In genomic region chr2:29046151-29046550, GRCm38 (mm10) we compare ENCODE assay signal across 17 mouse cellular contexts. TPM values are rescaled to one million over a fixed set of nuclear protein-coding genes. Genes with fewer than 3 reads are reported as not detected.
DNase-seq lines count a peak whose midpoint lies in the region; ATAC-seq and TF ChIP-seq lines count a peak whose summit lies in the region.
"Had no signal": no experiment of that assay in that cellular context is flagged by ENCODE, and none has a peak within 500 bp of the region (broad histone marks: within the 10 kb centered on the region; RNA-seq: fewer than 3 reads in every experiment).

No protein-coding gene starts in this region.

- peak overlapping the region; percentile 29; the same call in 1 of the 2 replicates for H3K4me2 ChIP-seq in hindbrain, embryonic 13.5 days
- H3K4me2 ChIP-seq in midbrain, embryonic 16.5 days (ENCODE audit: low read length): peak overlapping the region; percentile 39
- H3K4me2 ChIP-seq: heart, embryonic 13.5 days; limb, embryonic 15.5 days had no signal

- H3K27ac ChIP-seq in hindbrain, embryonic 13.5 days: no peak overlapping the region
- H3K27ac ChIP-seq in midbrain, embryonic 16.5 days (ENCODE audit: low read length): no peak overlapping the region
- H3K27ac ChIP-seq: heart, embryonic 13.5 days; kidney, postnatal 0 days; limb, embryonic 15.5 days had no signal

- WGBS in hindbrain, embryonic 13.5 days: 14% methylated on average over 16 of the region's 16 CpGs
- WGBS in midbrain, embryonic 16.5 days: 4% methylated on average over 16 of the region's 16 CpGs

- peaks cover 84% of the 10 kb centered on the region for H3K27me3 ChIP-seq in hindbrain, embryonic 13.5 days
- peaks cover 8% of the 10 kb centered on the region for H3K27me3 ChIP-seq in midbrain, embryonic 16.5 days (ENCODE audit: control insufficient read depth, insufficient read depth, low read depth, low read length)
- H3K27me3 ChIP-seq: Patski had no signal

- no peak for ATAC-seq in hindbrain, embryonic 13.5 days (ENCODE audit: low FRiP score)
- no peak for ATAC-seq in midbrain, embryonic 16.5 days
- ATAC-seq in megakaryocyte-erythroid progenitor cell, adult 5-6 weeks (replicated peaks; ENCODE audit: low FRiP score, low TSS enrichment, poor library complexity, severe bottlenecking): no peak
- ATAC-seq: Patski had no signal

- DNase-seq in brain, embryonic 14.5 days (ENCODE audit: low read depth): peak; percentile 55
- peak; percentile 75 for DNase-seq in embryo, embryonic 10.5 days (ENCODE audit: low spot score)
- no peak for DNase-seq in adrenal gland, adult 18-20 months (ENCODE audit: low spot score in 2 of 2)
- DNase-seq in heart, adult 8-10 months (ENCODE audit: low spot score): no peak
- DNase-seq: adrenal gland, adult 8-10 months; gastrocnemius, postnatal 36 days; layer of hippocampus, postnatal 36 days; lung, adult 2 months; thymus, postnatal 4 days had no signal

- H3K4me3 ChIP-seq in hindbrain, embryonic 13.5 days: no peak overlapping the region
- H3K4me3 ChIP-seq in midbrain, embryonic 16.5 days (ENCODE audit: low read depth, low read length): 0 out of 2 replicates have a peak overlapping the region, but pooled peaks have one; percentile 10
- H3K4me3 ChIP-seq: heart, embryonic 13.5 days; limb, embryonic 15.5 days had no signal

- no peaks in the 10 kb centered on the region for H3K9me3 ChIP-seq in hindbrain, embryonic 13.5 days
- no peaks in the 10 kb centered on the region for H3K9me3 ChIP-seq in midbrain, embryonic 16.5 days (replicated peaks; ENCODE audit: control insufficient read depth, low read length, poor library complexity, severe bottlenecking)
- H3K9me3 ChIP-seq: heart, embryonic 13.5 days; limb, embryonic 15.5 days had no signal

- TF ChIP-seq POLR2A in brain, embryonic 14.5 days (IDR thresholded peaks at IDR 0.05; ENCODE audit: borderline replicate concordance, extremely low read depth, insufficient read depth, insufficient read length, poor library complexity, severe bottlenecking): no peak

- peak overlapping the region; percentile 9; the same call in 1 of the 2 replicates for H3K9ac ChIP-seq in hindbrain, embryonic 13.5 days
- H3K9ac ChIP-seq in midbrain, embryonic 16.5 days (ENCODE audit: low read depth, low read length): peak overlapping the region; percentile 27; the same call in 1 of the 2 replicates
- H3K9ac ChIP-seq: heart, embryonic 13.5 days; limb, embryonic 15.5 days had no signal

- TF ChIP-seq CTCF in brain, embryonic 14.5 days (IDR thresholded peaks at IDR 0.05; ENCODE audit: borderline replicate concordance, extremely low read depth, insufficient read depth, insufficient read length): no peak

- H3K4me1 ChIP-seq in hindbrain, embryonic 13.5 days (replicated peaks): peaks cover 29% of the 10 kb centered on the region
- peaks cover 11% of the 10 kb centered on the region; the same call in 1 of the 2 replicates for H3K4me1 ChIP-seq in midbrain, embryonic 16.5 days (ENCODE audit: control insufficient read depth, insufficient read depth, low read length)
- H3K4me1 ChIP-seq: heart, embryonic 13.5 days; limb, embryonic 15.5 days had no signal

- no peaks in the 10 kb centered on the region for H3K36me3 ChIP-seq in hindbrain, embryonic 13.5 days
- H3K36me3 ChIP-seq in midbrain, embryonic 16.5 days (ENCODE audit: control insufficient read depth, insufficient read depth, low read length): no peaks in the 10 kb centered on the region
- H3K36me3 ChIP-seq: heart, embryonic 13.5 days; limb, embryonic 15.5 days had no signal

RNA-seq across cellular contexts. Expression of gene Cfap77, which starts 8.7 kb away (rescaled TPM):
- polyA plus RNA-seq in brain, embryonic 14.5 days (2012; rRNA removed): 0.79 and 1.8 TPM in 2 replicates
- polyA plus RNA-seq in hindbrain, embryonic 13.5 days (2015; fragmentation: Nextera tagmentation; extraction: Ambion mirVana): 0.18 and 0.22 TPM in 2 replicates
- 1.2 and 1.5 TPM in 2 replicates for polyA plus RNA-seq in midbrain, embryonic 16.5 days (2015; fragmentation: Nextera tagmentation; extraction: Ambion mirVana)
- under 1 TPM; 0.16 to 0.30 TPM for total RNA-seq in adrenal gland, adult 18-20 months (2021)
- 2.4 TPM in 1 of 2 replicates, not detected in the other for total RNA-seq in megakaryocyte-erythroid progenitor cell, adult 5-6 weeks (2014; fragmentation: Nextera tagmentation)
- total RNA-seq in megakaryocyte-erythroid progenitor cell, adult 5-6 weeks (2017): 2.2 TPM in 1 of 2 replicates, not detected in the other
- total RNA-seq in heart, adult 8-10 months (2022): not detected
- total RNA-seq: common myeloid progenitor, adult 5-6 weeks; gastrocnemius, postnatal 36 days had no signal

RNA-seq across cellular contexts. Expression of gene Ttf1, which starts 13.9 kb away (rescaled TPM):
- 16.5 and 16.6 TPM in 2 replicates for polyA plus RNA-seq in brain, embryonic 14.5 days (2012; rRNA removed)
- polyA plus RNA-seq in hindbrain, embryonic 13.5 days (2015; fragmentation: Nextera tagmentation; extraction: Ambion mirVana): 8.4 and 10.1 TPM in 2 replicates
- polyA plus RNA-seq in midbrain, embryonic 16.5 days (2015; fragmentation: Nextera tagmentation; extraction: Ambion mirVana): 7.3 and 7.7 TPM in 2 replicates
- 10 to 100 TPM; 12.6 to 14.8 TPM for total RNA-seq in adrenal gland, adult 18-20 months (2021)
- total RNA-seq in megakaryocyte-erythroid progenitor cell, adult 5-6 weeks (2014; fragmentation: Nextera tagmentation): 23.8 and 24.3 TPM in 2 replicates
- total RNA-seq in megakaryocyte-erythroid progenitor cell, adult 5-6 weeks (2017): 20.0 and 22.5 TPM in 2 replicates
- total RNA-seq in heart, adult 8-10 months (2022): 1 to 10 TPM; 5.2 to 6.3 (median 6.1) TPM

Comparison
In these comparisons a context has a peak if more than half of its experiments do, and no peak if none do; other contexts are left out.
1. DNase-seq: peak in brain, embryonic 14.5 days (single experiment) and embryo, embryonic 10.5 days (single experiment); none in adrenal gland, adult 18-20 months (0 of 2) and heart, adult 8-10 months (single experiment).